In genomic region chr11:53519207-53520121, GRCm38 (mm10) we compare ENCODE assay signal across 8 mouse cellular contexts. TPM values are rescaled to one million over a fixed set of nuclear protein-coding genes. Genes with fewer than 3 reads are reported as not detected.
DNase-seq lines count a peak whose midpoint lies in the region; ATAC-seq and TF ChIP-seq lines count a peak whose summit lies in the region.

Gene Sept8 (plus strand): TSS chr11:53519257.

- H3K9ac ChIP-seq in hindbrain, postnatal 0 days (replicated peaks; ENCODE audit: low read length) = peak within 1 kb of the TSS; percentile 88

- peaks cover 3% of the 10 kb centered on the region for H3K4me1 ChIP-seq in cortical plate, adult 2 months (ENCODE audit: control insufficient read depth, insufficient read depth, low read length)
- H3K4me1 ChIP-seq in hindbrain, postnatal 0 days (ENCODE audit: insufficient read depth, low read length) = peaks cover 5% of the 10 kb centered on the region; the same call in 1 of the 2 replicates

- H3K36me3 ChIP-seq in hindbrain, postnatal 0 days (ENCODE audit: insufficient read depth, low read length) = no peaks in the 10 kb centered on the region

- H3K9me3 ChIP-seq in hindbrain, postnatal 0 days (ENCODE audit: low read length) = no peaks in the 10 kb centered on the region

- 4% methylated on average over 71 of the region's 79 CpGs for WGBS in hindbrain, postnatal 0 days

- no peak for TF ChIP-seq CTCF in cortical plate, adult 2 months (IDR thresholded peaks at IDR 0.05; ENCODE audit: extremely low read depth, insufficient read depth, low read length)
- no peak for TF ChIP-seq CTCF in hindbrain, postnatal 0 days (IDR thresholded peaks at IDR 0.05; ENCODE audit: low read depth)

- peak within 1 kb of the TSS; percentile 93 for H3K27ac ChIP-seq in cortical plate, adult 2 months (ENCODE audit: insufficient read depth, low read length)
- peak within 1 kb of the TSS; percentile 79 for H3K27ac ChIP-seq in hindbrain, postnatal 0 days

- intact Hi-C loops in gastrocnemius, postnatal 14 days (cut with DNase I; ENCODE audit: low total_unique reads) = no loop called here
- intact Hi-C loops in left cerebral cortex, postnatal 36 days (cut with DNase I) = loop anchor here (2.0 kb wide), 2 partner anchors 15 to 41 kb away; no protein-coding TSS in a partner anchor

- no peak for TF ChIP-seq POLR2A in cortical plate, adult 2 months (IDR thresholded peaks at IDR 0.05; ENCODE audit: extremely low read depth, insufficient read depth, low read length)

- peak within 1 kb of the TSS; percentile 87 for H3K4me2 ChIP-seq in hindbrain, postnatal 0 days (ENCODE audit: low read depth, low read length)

- peak; percentile 77 for ATAC-seq in hindbrain, postnatal 0 days
- ATAC-seq in megakaryocyte-erythroid progenitor cell, adult 5-6 weeks (replicated peaks; ENCODE audit: low FRiP score, low TSS enrichment, poor library complexity, severe bottlenecking) = no peak; the same call in 1 of the 2 replicates

- H3K27me3 ChIP-seq in hindbrain, postnatal 0 days (ENCODE audit: insufficient read depth, low read length) = no peaks in the 10 kb centered on the region

- DNase-seq in left cerebral cortex, adult 18-20 months (ENCODE audit: low spot score in 2 of 2) = peak; percentile 59 to 72
- no peak for DNase-seq in left cerebral cortex, adult 11 months (ENCODE audit: low spot score)
- DNase-seq in gastrocnemius, postnatal 14 days = peak; percentile 70
- DNase-seq in hindbrain, postnatal 0 days (ENCODE audit: low spot score) = peak; percentile 75
- peak; percentile 72 to 81 for DNase-seq in left cerebral cortex, postnatal 36 days (ENCODE audit: low spot score in 2 of 2)
- peak; percentile 45 to 59 for DNase-seq in right cerebral cortex, postnatal 36 days (ENCODE audit: low spot score in 2 of 2)

- peak within 1 kb of the TSS; percentile 82 for H3K4me3 ChIP-seq in cortical plate, adult 2 months (ENCODE audit: insufficient read depth, low read length)
- H3K4me3 ChIP-seq in hindbrain, postnatal 0 days (ENCODE audit: low read length) = peak within 1 kb of the TSS; percentile 82

RNA-seq across cellular contexts. Expression of gene Sept8, which starts in this region (rescaled TPM):
- total RNA-seq in left cerebral cortex, adult 18-20 months (2021) = 100 to 1,000 TPM; 288 to 309 TPM
- 379 TPM in 2 replicates for polyA plus RNA-seq in cortical plate, adult 2 months (2012; rRNA removed)
- 10 to 100 TPM; 25.6 to 31.3 TPM for total RNA-seq in gastrocnemius, postnatal 14 days (2021)
- 55.3 and 56.6 TPM in 2 replicates for total RNA-seq in hindbrain, postnatal 0 days (2014; rRNA removed)
- 19.1 and 20.9 TPM in 2 replicates for polyA plus RNA-seq in hindbrain, postnatal 0 days (2015; fragmentation: Nextera tagmentation; extraction: Ambion mirVana)
- 100 to 1,000 TPM; 305 to 337 TPM for total RNA-seq in left cerebral cortex, postnatal 36 days (2021)
- 229 and 247 TPM in 2 replicates for total RNA-seq in megakaryocyte-erythroid progenitor cell, adult 5-6 weeks (2014; fragmentation: Nextera tagmentation)
- total RNA-seq in megakaryocyte-erythroid progenitor cell, adult 5-6 weeks (2017) = 135 and 175 TPM in 2 replicates

Comparison
In these comparisons a context has a peak if more than half of its experiments do, and no peak if none do; other contexts are left out.
1. RNA of gene Sept8 (polyA plus RNA-seq): 379 TPM in cortical plate, adult 2 months; 19.1 to 20.9 TPM in hindbrain, postnatal 0 days; every median in the first group is over 10 times any median in the second.